Mouse (Mus musculus) forebrain, embryonic 16.5 days (tissue): Measurements from ENCODE around the gene Sprtn. TPM values are rescaled to one million over a fixed set of nuclear protein-coding genes. Genes with fewer than 3 reads are reported as not detected.
A peak's percentile ranks its signal among the peaks of the same experiment; 100 is the strongest.

Experiments
- ATAC-seq: fragments of 200-750 bp; cut with Nextera tagmentation; 2 replicates; pipeline ENCODE4 v1.8.0; 2017; ENCODE audit warnings: mild to moderate bottlenecking, moderate library complexity
- H3K27ac ChIP-seq: fragments of 300-500 bp; sonication (generic); 2 replicates; pipeline ENCODE4 v1.5.1; 2014; ENCODE audit warnings: low read length, control low read depth
- H3K27me3 ChIP-seq: fragments of 300-500 bp; sonication (generic); replicated peaks from 2 replicates; pipeline ENCODE4 v1.6.1; 2014; ENCODE audit warnings: low read length; ENCODE audit not compliant: control insufficient read depth, insufficient read depth
- H3K36me3 ChIP-seq: fragments of 300-500 bp; sonication (generic); 2 replicates; pipeline ENCODE4 v1.6.1; 2014; ENCODE audit not compliant: control insufficient read depth, insufficient read depth
- H3K4me1 ChIP-seq: fragments of 300-500 bp; sonication (generic); replicated peaks from 2 replicates; pipeline ENCODE4 v1.6.1; 2014; ENCODE audit warnings: low read length; ENCODE audit not compliant: control insufficient read depth, insufficient read depth
- H3K4me2 ChIP-seq: fragments of 300-500 bp; sonication (generic); 2 replicates; pipeline ENCODE4 v1.6.1; 2014; ENCODE audit warnings: mild to moderate bottlenecking, low read length, control low read depth
- H3K4me3 ChIP-seq: fragments of 300-500 bp; sonication (generic); replicated peaks from 2 replicates; pipeline ENCODE4 v1.5.1; 2014; ENCODE audit warnings: mild to moderate bottlenecking, low read length, control low read depth
- H3K9ac ChIP-seq: fragments of 300-500 bp; sonication (generic); replicated peaks from 2 replicates; pipeline ENCODE4 v1.6.1; 2014; ENCODE audit warnings: low read depth, low read length, control low read depth
- H3K9me3 ChIP-seq: fragments of 300-500 bp; sonication (generic); 2 replicates; pipeline ENCODE4 v1.6.1; 2016; ENCODE audit warnings: low read length; ENCODE audit not compliant: control insufficient read depth
- WGBS: fragments of 180-500 bp; shearing (Covaris S2); extraction: QIAGEN DNeasy Blood & Tissue Kit; methylation state at CpG from one replicate; pipeline ENCODE4 v1.1.7; 2014; 5-methylcytosine and 5-hydroxymethylcytosine counted together
- polyA plus RNA-seq: library from polyadenylated mRNA; unstranded; fragments of >200 nt; fragmentation: Nextera tagmentation; extraction: Ambion mirVana; gene quantifications from 2 replicates; pipeline ENCODE4 v1.2.1, GENCODE M21; 2015

Gene Sprtn
- polyA plus RNA-seq, 1 experiment from 2014 or later, result 10.6 TPM

- ATAC-seq, result no peak
- WGBS, result 86% methylated on average over 6 of the region's 6 CpGs
Observed at GRCm38 (mm10) chr8:124869708-124870107, 28.0 kb upstream of the Sprtn start.

DNA sequence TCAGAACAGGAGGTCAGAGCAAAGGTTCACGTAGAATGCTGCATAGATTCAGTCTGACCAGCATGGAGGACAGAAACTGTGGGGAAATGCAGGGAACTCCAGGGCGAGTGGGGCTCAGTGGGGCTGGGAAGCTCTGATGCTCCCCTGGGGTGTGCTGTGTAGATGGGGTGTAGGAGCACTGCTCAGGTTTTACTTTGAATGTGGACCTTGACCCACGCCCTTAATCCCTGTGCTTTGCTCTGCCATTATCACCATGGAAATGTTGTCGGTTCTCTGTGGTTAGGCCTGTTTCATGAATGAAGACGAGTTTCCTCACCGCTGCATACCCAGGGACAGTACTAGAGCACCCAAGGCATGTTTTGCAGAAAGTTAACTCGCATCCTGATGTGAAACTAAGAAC lies 26.2 kb upstream of the Sprtn start:
- Histone ChIP-seq H3K9me3 (no peaks in the 10 kb centered on the region), H3K4me3 (no peak overlapping the region), H3K36me3 (peaks cover 20% of the 10 kb centered on the region), H3K4me2 (no peak overlapping the region), H3K27ac (no peak overlapping the region), H3K27me3 (no peaks in the 10 kb centered on the region), H3K9ac (no peak overlapping the region), H3K4me1 (no peaks in the 10 kb centered on the region)
- ATAC-seq, result no peak
- WGBS, result 91% methylated on average over 7 of the region's 7 CpGs

More at GRCm38 (mm10) chr8:124869708-124870107, 28.0 kb upstream of the Sprtn start:
- H3K9ac ChIP-seq, result no peak overlapping the region
- H3K27me3 ChIP-seq, result no peaks in the 10 kb centered on the region
- H3K4me1 ChIP-seq, result no peaks in the 10 kb centered on the region
- H3K27ac ChIP-seq, result no peak overlapping the region
- H3K4me3 ChIP-seq, result no peak overlapping the region
- peaks cover 18% of the 10 kb centered on the region for H3K36me3 ChIP-seq
- no peaks in the 10 kb centered on the region for H3K9me3 ChIP-seq
- H3K4me2 ChIP-seq, result no peak overlapping the region

DNA sequence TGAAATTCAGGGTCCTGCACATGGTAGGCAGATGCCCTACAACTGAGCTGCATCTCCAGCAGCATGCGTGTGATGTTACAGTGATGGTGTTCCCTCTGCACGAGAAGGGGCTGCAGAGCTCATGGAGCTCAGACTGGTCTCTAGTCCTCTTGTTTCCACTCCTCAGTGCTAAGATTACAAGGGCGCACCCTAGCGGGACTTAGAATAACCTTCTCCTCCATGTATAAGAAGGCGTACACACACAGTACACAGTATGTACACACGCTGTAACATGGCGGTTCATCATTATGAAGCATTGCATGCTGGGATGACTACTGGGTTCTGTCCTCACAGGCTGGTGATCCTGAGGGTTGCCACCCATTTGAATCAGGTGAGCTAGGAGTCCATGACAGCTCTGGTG lies 25.6 kb upstream of the Sprtn start:
- ATAC-seq, result no peak
- H3K4me2 ChIP-seq, result no peak overlapping the region
- WGBS, result 95% methylated on average over 7 of the region's 7 CpGs
- no peak overlapping the region for H3K4me3 ChIP-seq
- no peaks in the 10 kb centered on the region for H3K27me3 ChIP-seq
- H3K9ac ChIP-seq, result no peak overlapping the region
- H3K36me3 ChIP-seq, result peaks cover 25% of the 10 kb centered on the region
- H3K9me3 ChIP-seq, result no peaks in the 10 kb centered on the region
- no peak overlapping the region for H3K27ac ChIP-seq
- H3K4me1 ChIP-seq, result no peaks in the 10 kb centered on the region

- whole genome bisulfite sequencing, result 94% methylated on average over 5 of the region's 5 CpGs
- no peak overlapping the region for H3K27ac ChIP-seq
- no peaks in the 10 kb centered on the region for H3K4me1 ChIP-seq
- no peaks in the 10 kb centered on the region for H3K27me3 ChIP-seq
- no peaks in the 10 kb centered on the region for H3K9me3 ChIP-seq
- no peak overlapping the region for H3K9ac ChIP-seq
- no peak overlapping the region for H3K4me2 ChIP-seq
- peaks cover 27% of the 10 kb centered on the region for H3K36me3 ChIP-seq
- no peak for ATAC-seq
- no peak overlapping the region for H3K4me3 ChIP-seq
Observed at GRCm38 (mm10) chr8:124872690-124873089, 25.0 kb upstream of the Sprtn start.

DNA sequence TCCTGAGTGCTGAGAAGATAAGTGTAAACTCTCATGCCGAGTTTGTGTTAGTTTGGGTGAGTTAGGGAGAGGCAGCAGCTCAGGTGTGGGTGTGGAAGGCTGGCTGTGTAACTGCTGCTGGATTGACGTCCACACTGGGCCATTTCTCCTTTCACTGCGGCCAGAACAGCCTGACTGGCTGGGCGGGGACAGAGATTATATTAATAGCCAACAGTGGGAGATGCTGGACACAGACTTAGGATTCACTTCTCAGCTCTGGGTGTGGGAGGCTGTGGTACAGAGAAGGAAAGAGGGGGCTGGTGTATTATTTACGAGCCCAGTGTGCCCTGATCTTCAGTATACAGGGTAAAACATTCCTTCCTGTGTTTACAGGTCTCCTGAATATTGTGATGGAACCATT lies 19.5 kb upstream of the Sprtn start:
- Histone ChIP-seq H3K4me3 (no peak overlapping the region), H3K9ac (no peak overlapping the region), H3K27ac (no peak overlapping the region), H3K4me1 (no peaks in the 10 kb centered on the region), H3K4me2 (no peak overlapping the region), H3K27me3 (no peaks in the 10 kb centered on the region), H3K36me3 (peaks cover 45% of the 10 kb centered on the region), H3K9me3 (no peaks in the 10 kb centered on the region)
- ATAC-seq, result no peak
- WGBS, result 92% methylated on average over 5 of the region's 5 CpGs

DNA sequence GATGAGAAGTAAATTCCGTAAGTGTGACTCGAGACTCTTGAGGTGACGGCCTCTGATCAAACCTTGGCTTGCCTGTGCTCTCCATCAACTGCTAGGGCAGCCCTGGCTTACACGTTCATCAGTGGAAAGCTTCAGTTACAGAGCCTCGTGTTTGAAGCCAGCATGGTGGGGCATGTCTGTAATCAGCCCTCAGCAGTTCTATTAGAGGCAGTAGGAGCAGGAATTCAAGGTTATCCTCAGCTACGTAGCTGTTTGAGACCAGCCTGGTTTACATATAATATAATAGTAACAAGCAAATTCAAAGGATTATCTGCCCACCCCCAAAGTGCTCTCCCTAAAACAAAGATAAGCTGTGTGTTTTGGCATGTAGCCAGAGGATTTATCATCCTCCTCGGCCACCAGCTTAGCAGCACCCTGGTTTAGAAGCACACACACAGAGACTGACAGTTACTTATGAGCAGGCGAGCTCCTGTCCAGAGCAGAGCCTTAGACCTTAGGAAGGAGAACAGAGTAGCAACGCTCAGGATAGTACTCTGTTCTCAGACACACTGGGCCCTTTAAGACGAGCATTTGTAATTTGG lies 18.6 kb upstream of the Sprtn start:
- Histone ChIP-seq H3K4me3 (no peak overlapping the region), H3K36me3 (peaks cover 46% of the 10 kb centered on the region), H3K9me3 (no peaks in the 10 kb centered on the region), H3K27me3 (no peaks in the 10 kb centered on the region), H3K9ac (no peak overlapping the region), H3K4me1 (no peaks in the 10 kb centered on the region), H3K27ac (no peak overlapping the region), H3K4me2 (no peak overlapping the region)
- ATAC-seq, result no peak
- WGBS, result 82% methylated on average over 10 of the region's 10 CpGs

DNA sequence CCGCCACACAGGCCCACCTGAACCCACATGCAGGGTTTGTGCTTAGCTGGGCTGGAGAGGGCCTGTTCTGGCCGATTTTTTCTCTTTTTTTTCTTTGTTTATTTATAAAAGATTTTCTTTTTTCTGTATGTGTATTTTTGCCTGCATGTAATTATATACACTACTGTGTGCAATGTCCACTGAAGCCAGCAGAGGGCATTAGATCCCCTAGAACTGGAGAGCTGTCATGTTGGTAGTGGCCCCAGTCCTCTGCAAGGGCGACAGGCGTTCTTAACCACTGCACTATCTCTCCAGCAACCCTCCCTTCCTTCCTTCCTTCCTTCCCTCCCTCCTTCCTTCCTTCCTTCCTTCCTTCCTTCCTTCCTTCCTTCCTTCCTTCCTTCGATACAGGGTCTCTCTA lies 9.3 kb upstream of the Sprtn start:
- no peak for ATAC-seq
- peaks cover 43% of the 10 kb centered on the region for H3K36me3 ChIP-seq
- H3K9ac ChIP-seq, result no peak overlapping the region
- no peak overlapping the region for H3K27ac ChIP-seq
- no peaks in the 10 kb centered on the region for H3K27me3 ChIP-seq
- 96% methylated on average over 5 of the region's 5 CpGs for WGBS
- no peak overlapping the region for H3K4me2 ChIP-seq
- H3K4me3 ChIP-seq, result no peak overlapping the region
- H3K9me3 ChIP-seq, result 0 out of 2 replicates have a peak, but pooled peaks cover 3% of the 10 kb centered on the region
- peaks cover 2% of the 10 kb centered on the region; the same call in 1 of the 2 replicates for H3K4me1 ChIP-seq

- H3K4me3 ChIP-seq, result no peak overlapping the region
- ATAC-seq, result no peak
- 0 out of 2 replicates have a peak, but pooled peaks cover 3% of the 10 kb centered on the region for H3K9me3 ChIP-seq
- no peaks in the 10 kb centered on the region for H3K27me3 ChIP-seq
- 71% methylated on average over 3 of the region's 3 CpGs for WGBS
- H3K4me2 ChIP-seq, result no peak overlapping the region
- H3K4me1 ChIP-seq, result peaks cover 23% of the 10 kb centered on the region
- peaks cover 18% of the 10 kb centered on the region for H3K36me3 ChIP-seq
- no peak overlapping the region for H3K27ac ChIP-seq
- no peak overlapping the region for H3K9ac ChIP-seq
Observed at GRCm38 (mm10) chr8:124892596-124892995, 5.1 kb upstream of the Sprtn start.

DNA sequence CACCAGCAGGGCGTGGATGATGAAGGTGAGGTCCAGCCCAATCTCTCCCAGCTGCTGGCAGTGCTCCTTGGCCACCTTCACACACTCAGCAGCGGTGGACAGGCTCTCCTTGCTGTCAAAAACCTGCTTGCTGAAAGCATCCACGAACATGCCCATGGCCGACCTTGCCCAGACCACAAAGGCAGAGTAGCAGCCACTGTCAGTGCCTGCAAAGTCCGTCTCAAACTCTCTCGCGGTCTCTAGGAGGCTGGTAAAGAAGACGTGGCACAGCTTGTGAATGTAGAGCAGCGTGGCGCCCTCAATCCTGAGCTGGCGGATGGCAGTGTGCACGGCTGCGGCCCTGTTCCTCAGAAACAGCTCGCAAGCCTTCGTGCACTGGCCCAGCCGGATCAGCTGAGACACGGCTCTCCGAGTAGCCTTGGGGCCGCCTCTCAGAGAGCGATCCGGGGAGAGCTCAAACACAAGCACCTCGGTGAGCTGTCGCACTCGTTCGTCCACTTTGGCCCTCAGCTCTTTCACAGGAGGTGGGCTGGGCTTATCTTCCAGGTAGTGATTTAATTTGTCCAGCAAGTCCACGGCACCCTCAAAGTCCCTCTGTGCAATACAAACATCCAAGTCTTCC lies 1.6 kb upstream of the Sprtn start:
- no peaks in the 10 kb centered on the region for H3K27me3 ChIP-seq
- no peaks in the 10 kb centered on the region for H3K9me3 ChIP-seq
- peak overlapping the region; percentile 88 for H3K9ac ChIP-seq
- ATAC-seq, result no peak
- peaks cover 12% of the 10 kb centered on the region for H3K36me3 ChIP-seq
- peak overlapping the region; percentile 89 for H3K4me2 ChIP-seq
- peak overlapping the region; percentile 100 for H3K4me3 ChIP-seq
- H3K4me1 ChIP-seq, result peaks cover 34% of the 10 kb centered on the region
- WGBS, result 84% methylated on average over 26 of the region's 26 CpGs
- H3K27ac ChIP-seq, result peak overlapping the region; percentile 87
